In genomic region chr15:100930477-100930876, GRCm38 (mm10) we compare ENCODE assay signal across 15 mouse cellular contexts.
DNase-seq lines count a peak whose midpoint lies in the region.
"Had no signal": no experiment of that assay in that cellular context is flagged by ENCODE, and none has a peak within 500 bp of the region (broad histone marks: within the 10 kb centered on the region; RNA-seq: fewer than 3 reads in every experiment).

No protein-coding gene starts in this region.

- peak; percentile 18 for DNase-seq in embryo, embryonic 10.5 days (ENCODE audit: low spot score)
- no peak for DNase-seq in embryo, embryonic 10 days (ENCODE audit: low spot score)
- DNase-seq in R1 (ENCODE audit: low read depth, low spot score) = peak; percentile 26
- no peak for DNase-seq in gastrocnemius, postnatal 10 days
- no peak for DNase-seq in frontal cortex, postnatal 14 days (ENCODE audit: low spot score in 2 of 2)
- DNase-seq: adrenal gland, adult 8-10 months; adrenal gland, postnatal 14 days; adrenal gland, postnatal 36 days; B cell, adult 2 months; cerebellum, adult 11-12 months; cerebellum, adult 2 months; cerebellum, adult 9-10 months; cerebellum, postnatal 10 days; cerebellum, postnatal 25 days; forebrain, postnatal 0 days had no signal

Comparison
In these comparisons a context has a peak if more than half of its experiments do, and no peak if none do; other contexts are left out.
1. DNase-seq: peak in embryo, embryonic 10.5 days (single experiment) and R1 (single experiment); none in embryo, embryonic 10 days (single experiment), gastrocnemius, postnatal 10 days (single experiment) and frontal cortex, postnatal 14 days (0 of 2).